Mouse (Mus musculus): ENCODE data around the gene Gnb5.

Gnb5 gene

DNA sequence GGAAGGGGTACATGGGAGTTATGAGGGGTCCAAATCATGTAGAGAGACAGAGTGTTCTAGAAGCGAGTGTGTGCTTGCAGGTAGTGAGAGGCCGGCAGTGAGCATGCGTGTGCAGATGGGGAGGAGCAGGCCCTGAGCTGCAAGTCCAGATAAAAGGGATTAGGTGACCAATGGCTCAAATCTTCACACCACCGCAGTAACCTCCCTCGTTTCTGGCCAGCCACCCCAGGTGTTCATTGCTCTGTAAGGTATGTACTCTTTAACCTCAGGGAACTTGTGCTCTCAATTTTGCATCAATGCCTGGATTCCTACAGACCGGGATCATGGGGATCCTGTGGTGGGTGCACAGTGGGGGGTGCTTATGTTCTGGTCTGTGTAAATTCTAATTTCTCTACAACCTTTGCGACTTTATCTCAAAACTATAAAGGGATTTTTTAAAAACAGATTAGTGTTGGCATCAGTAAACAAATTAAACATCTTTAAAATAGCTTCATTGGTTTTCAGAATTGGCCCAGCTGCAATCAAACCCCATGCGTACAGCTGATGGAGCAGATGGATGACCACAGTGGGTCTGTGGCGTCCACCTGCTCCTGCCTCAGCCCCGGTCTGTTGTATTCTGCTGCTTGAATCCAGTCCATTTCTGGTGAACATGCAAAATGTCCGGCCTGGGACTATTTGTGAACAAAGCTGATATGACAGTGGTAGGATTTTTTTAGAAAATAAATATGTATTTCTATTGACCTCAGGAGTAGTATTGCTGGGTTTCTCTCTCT is at the start of gene Gnb5:
TSS of gene Gnb5 (plus strand) at position 163 of the 773 bp plus-strand sequence.
- no peak for DNase-seq (ENCODE audit: low read depth, low spot score)

DNA sequence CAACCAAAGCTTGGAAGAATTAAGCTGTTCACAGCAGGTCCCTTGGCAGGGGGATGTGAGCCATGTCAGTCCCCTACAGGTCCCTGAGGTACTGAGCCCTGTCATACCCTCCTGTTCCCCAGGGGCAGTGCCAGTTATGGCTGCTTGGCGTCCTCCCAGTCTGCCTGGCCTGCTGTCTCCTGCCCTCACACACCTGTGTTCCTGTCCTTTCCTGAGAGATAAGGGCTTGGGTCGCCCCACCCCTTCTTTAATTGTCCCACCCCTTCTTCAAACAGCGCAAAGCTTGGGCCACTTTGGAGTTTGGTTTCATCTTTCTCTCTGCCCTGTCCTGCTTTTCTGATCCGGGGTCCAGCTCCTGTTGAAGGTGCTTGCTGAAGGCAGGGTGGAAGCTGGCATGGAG is 47.3 kb upstream of the Gnb5 start:
- DNase-seq (ENCODE audit: low read depth, low spot score): no peak

DNA sequence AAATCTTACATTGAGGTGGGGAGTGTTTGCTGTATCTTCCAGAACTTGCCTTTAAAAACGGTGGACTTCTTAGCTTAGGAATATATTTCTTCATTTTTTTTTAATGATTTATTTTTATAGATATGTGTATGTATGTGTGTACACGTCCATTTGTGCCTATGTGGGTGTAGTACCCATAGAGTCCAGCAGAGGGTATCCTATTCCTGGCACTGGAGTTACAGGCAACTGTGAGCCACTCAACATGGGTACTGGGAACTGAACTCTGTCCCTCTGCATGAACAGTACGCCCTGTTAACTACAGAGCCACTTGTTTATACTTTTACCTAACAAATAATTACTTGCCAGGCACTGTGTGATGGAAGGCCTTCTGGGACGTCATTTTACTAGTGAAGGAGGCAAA is 46.4 kb upstream of the Gnb5 start:
- DNase-seq (ENCODE audit: low read depth, low spot score): no peak

GRCm38 (mm10) chr9:75261332-75261872 is 44.7 kb upstream of the Gnb5 start:
- DNase-seq (ENCODE audit: low read depth, low spot score): no peak

DNA sequence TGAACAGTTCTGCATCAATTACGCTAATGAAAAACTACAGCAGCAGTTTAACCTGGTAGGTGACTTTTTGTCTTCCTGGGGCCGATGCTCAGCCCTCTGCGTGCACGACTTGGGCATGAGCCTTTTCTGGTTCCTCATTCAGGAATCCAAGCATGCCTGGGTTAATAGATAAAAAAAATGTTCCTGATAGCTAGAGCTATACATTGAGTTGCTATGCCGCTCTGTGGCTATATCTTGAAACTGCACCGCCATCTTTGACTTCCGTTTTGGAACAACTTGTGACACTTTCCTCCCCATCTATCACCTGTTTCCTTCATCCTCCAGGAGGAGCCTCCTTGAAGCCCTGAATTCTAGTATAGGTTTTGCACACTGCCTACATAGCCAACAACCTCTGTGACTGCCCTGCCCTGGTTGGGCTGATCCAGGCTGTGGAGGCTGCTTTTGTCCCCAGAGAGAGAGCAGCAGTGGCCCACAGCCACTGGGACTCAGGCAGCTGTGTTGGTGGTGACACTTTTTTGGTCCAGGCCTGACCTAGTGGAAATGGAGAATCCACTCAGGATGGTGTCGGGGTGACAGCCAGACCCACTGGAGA is 43.8 kb upstream of the Gnb5 start:
- DNase-seq (ENCODE audit: low read depth, low spot score): no peak

DNA sequence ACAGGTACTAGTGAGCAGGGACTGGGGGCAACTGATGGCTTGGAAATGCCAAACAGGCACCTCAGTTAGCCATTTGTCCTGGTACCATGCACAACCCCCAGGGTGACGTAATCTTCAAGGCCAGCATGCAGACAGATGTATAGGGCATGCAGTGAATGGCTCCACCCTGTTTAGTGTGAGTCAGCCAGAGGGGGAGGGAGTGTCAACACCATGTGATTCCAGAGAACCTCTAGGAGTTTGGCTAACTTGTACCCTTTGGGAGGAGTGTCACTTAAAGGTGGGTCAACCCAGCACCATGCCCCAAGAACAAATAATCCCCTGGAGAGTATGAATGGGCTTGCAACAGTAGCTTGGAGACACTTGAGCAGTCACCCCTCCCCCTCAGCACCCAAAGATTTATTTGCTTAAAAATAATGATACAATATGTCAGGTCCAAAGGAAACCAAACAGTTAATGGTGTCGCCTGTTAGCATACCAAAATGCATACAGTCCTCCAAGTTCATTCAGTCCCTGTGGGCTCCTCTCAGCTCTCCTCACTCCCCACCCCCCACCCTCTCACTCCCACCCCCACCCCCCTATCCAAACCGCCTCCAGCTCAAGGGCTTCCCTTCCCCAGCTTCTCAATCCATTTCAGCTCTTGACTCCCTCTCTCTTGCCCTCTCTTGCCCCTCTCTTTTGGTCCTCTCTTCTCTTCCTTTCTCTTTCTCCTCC is 41.9 kb upstream of the Gnb5 start:
- DNase-seq (ENCODE audit: low read depth, low spot score): no peak

DNA sequence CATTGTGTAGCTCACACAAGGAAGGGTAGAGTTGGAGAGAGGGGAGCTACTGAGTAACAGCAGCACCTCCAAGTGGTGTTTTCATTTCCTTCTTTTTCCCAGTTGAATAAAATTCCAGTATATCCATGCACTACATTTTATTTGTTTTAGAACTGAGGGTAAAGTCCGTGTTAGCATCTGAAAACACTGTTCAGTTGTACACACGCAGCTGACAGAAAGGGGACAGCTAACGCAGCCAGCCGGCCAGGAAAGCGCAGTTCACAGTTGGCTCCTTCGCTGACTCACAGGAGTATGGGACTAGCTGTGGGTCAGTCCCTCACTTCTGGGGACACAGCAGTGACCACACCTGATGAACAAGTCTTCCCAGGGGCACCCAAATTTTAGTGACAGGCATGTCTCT is 38.9 kb upstream of the Gnb5 start:
- no peak for DNase-seq (ENCODE audit: low read depth, low spot score)

DNA sequence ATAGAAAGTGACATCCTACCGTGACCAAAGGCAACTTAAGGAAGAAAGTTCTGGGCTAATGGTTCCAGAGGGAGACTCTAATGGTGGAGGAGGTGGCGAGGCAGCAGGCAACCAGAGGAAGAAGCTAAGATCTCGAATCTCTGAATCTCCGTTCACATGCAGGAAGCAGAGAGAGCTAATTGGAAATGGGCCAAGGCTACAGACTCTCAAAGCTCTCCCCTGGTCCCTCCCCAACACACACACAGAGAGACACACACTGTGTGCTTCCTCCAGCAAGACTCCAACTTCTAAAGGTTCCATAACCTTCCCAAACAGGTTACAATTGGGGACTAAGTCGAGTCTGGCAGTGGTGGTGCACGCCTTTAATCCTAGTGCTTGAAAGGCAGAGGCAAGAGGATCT is 35.7 kb upstream of the Gnb5 start:
- no peak for DNase-seq (ENCODE audit: low read depth, low spot score)

DNA sequence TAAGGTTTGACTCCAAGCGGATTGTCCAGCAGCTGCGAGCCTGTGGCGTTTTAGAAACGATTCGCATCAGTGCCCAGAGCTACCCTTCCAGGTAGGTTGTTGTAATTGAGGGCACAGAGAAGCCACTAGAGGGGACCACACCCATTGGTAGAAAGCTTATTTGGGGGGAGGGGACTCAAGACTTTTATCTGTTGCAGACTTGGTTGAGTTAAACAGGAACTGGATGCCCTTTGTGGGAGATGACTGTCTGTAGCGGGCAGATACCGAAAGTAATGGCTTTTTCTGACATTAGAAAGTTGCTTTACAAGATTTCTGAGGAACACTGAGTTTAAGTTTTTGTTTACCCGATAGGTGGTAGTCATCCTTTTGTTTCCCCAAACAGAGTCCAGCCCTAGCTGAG is 34.5 kb upstream of the Gnb5 start:
- no peak for DNase-seq (ENCODE audit: low read depth, low spot score)

DNA sequence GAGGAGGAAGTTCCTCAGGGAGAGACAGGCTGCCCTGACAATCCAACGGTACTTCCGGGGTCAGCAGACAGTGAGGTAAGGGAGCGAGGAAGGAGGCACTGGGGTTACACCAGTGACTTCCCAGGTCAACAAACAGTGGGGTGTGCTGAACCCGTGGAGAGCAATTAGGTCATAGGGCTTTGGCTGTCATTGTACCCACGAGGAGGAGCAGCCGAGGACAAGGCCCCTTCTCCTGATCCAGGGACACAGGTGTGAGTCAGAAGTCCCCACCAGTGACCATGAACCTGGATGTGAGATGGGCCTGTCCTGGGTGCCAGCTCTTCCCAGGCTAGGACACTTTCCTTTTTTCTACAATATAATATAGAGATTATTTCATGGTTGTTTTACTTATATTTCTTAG is 32.4 kb upstream of the Gnb5 start:
- DNase-seq (ENCODE audit: low read depth, low spot score): no peak

DNA sequence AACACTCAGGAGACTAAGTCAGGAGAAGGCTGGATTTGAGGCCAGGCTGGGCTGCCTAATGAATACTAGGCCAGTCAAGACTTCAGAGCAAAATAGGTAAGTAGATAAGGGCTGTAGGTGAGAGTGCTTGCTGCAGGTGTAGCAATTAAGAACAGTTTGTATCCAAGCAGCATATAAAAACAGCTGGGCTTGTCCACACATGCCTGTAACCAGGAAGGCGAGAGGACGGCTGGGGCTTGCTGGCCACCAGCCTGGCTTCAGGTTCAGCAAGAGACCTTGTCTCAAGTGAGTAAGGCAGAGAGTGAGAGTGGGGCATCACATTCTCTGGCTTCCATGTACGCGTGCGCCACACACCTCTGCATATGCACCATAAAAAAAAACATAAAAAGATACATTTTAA is 31.6 kb upstream of the Gnb5 start:
- DNase-seq (ENCODE audit: low read depth, low spot score): no peak

- no peak for DNase-seq (ENCODE audit: low read depth, low spot score)
Measured at GRCm38 (mm10) chr9:75275051-75275450, 31.0 kb upstream of the Gnb5 start.

- no peak for DNase-seq (ENCODE audit: low read depth, low spot score)
Measured at GRCm38 (mm10) chr9:75280814-75281213, 25.3 kb upstream of the Gnb5 start.

GRCm38 (mm10) chr9:75282179-75282578 is 23.9 kb upstream of the Gnb5 start:
- no peak for DNase-seq (ENCODE audit: low read depth, low spot score)

GRCm38 (mm10) chr9:75282830-75283229 is 23.3 kb upstream of the Gnb5 start:
- peak; percentile 60 for DNase-seq (ENCODE audit: low read depth, low spot score)

DNA sequence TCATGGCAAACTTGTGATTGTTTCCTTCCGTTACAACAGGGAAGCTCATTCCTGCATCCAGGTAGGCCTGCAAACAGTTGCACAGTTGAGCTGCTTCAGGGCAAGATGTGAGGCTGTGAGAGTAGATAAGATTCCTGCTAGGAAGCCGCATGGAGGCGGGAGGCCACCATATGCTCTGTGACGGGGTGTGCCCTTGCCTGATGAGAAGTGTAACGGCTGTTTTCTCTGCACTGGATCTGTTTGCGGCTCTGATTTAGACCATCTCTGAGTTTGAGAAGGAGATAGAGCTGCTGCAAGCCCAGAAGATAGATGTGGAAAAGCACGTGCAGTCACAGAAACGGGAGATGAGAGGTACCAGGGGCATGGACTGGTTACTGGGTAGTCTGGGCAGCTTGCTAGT is 22.5 kb upstream of the Gnb5 start:
- DNase-seq (ENCODE audit: low read depth, low spot score): no peak

DNA sequence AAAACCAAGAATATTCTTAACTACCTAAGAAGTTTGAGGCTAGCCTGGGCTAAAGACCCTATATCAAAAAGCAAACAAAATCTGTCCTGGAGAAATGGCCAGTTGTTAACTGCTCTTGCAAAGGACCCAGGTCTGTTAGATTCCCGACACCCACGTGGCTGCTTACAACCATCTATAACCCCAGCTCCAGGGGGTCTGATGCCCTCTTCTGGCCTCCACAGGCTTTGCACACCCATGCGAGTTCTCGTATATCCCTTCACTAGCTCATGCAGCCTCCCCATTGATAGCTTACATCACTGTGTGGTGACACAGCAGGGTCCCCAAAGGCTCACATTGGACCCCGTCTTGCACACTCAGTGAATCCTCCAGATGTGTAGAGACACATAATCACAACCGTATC is 20.7 kb upstream of the Gnb5 start:
- DNase-seq (ENCODE audit: low read depth, low spot score): no peak

GRCm38 (mm10) chr9:75287636-75288035 is 18.5 kb upstream of the Gnb5 start:
- no peak for DNase-seq (ENCODE audit: low read depth, low spot score)

DNA sequence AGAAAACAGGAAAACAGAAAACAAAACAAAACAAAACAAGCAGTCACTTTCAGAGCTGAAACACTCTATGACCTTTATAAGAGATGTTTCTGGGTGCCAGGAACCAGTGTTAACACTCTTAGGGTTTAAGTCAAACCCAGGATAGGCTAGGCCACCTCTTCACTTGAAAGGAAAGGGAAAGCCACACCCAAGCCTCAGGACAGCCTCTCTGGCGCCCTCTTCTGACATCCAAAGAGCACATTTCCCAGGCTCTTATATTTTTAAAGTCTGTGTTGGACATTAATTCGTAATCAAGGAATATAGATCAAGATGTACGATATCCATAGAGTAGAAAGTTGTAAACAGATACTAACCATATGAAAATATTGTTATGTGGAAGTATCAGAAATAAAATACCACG is 16.5 kb upstream of the Gnb5 start:
- no peak for DNase-seq (ENCODE audit: low read depth, low spot score)

GRCm38 (mm10) chr9:75299342-75299741 is 6.7 kb upstream of the Gnb5 start:
- DNase-seq (ENCODE audit: low read depth, low spot score): no peak

DNA sequence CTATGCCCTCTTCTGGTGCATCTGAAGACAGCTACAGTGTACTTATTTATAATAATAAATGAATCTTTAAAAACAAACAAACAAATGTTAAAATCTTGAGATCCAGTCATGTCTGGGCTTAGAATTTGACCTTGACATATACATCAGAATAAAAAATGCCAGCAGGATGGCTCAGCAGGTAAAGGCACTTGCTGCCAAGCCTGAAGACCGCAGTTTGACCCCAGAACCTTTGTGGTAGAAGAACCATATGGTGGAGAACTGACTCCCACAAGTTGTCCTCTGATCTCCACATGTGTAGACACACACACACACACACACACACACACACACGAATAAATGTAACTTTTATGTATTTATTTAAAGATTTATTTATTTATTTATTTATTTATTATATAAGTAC is 3.1 kb upstream of the Gnb5 start:
- no peak for DNase-seq (ENCODE audit: low read depth, low spot score)

GRCm38 (mm10) chr9:75303701-75304261 is 2.3 kb upstream of the Gnb5 start:
- DNase-seq (ENCODE audit: low read depth, low spot score): no peak

All from retina, postnatal 7 days (tissue).